ENCODE assay signal across 17 mouse cellular contexts in the genomic region with DNA sequence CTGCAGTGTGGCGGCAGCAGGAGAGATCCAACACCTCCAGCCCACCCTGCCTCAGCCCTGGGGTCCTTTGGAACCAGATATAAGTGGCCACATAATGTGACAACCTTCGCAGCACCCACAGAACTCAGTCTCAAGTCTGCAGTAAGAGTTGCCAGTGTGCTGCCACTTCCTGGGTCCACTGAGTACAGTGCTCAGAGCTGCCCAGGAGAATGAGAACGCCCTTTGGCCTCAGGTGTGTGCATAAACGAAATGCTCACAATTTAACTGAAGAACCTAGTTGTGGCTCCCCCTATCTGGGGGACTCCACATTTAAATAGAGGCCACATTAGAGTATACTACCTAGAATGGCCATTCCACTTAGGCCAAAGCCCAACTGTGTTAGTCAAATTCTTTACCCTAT. TPM values are rescaled to one million over a fixed set of nuclear protein-coding genes. Genes with fewer than 3 reads are reported as not detected.
DNase-seq lines count a peak whose midpoint lies in the region; ATAC-seq and TF ChIP-seq lines count a peak whose summit lies in the region.
"Had no signal": no experiment of that assay in that cellular context is flagged by ENCODE, and none has a peak within 500 bp of the region (broad histone marks: within the 10 kb centered on the region; RNA-seq: fewer than 3 reads in every experiment).

No protein-coding gene starts in this region.

- no peaks in the 10 kb centered on the region for H3K27me3 ChIP-seq in limb, embryonic 13.5 days
- no peaks in the 10 kb centered on the region for H3K27me3 ChIP-seq in limb, embryonic 10.5 days (ENCODE audit: low read depth, poor library complexity, severe bottlenecking)
- no peaks in the 10 kb centered on the region for H3K27me3 ChIP-seq in intestine, embryonic 16.5 days (replicated peaks; ENCODE audit: control insufficient read depth, insufficient read depth, low read length)
- no peaks in the 10 kb centered on the region for H3K27me3 ChIP-seq in liver, postnatal 0 days (ENCODE audit: insufficient read depth, low read length)
- H3K27me3 ChIP-seq: embryonic facial prominence, embryonic 15.5 days; hindbrain, embryonic 13.5 days; limb, embryonic 15.5 days had no signal

- H3K4me3 ChIP-seq in limb, embryonic 13.5 days, result no peak overlapping the region
- no peak overlapping the region for H3K4me3 ChIP-seq in limb, embryonic 10.5 days
- peak overlapping the region; percentile 17; the same call in 1 of the 2 replicates for H3K4me3 ChIP-seq in intestine, embryonic 16.5 days (ENCODE audit: low read length)
- H3K4me3 ChIP-seq in liver, postnatal 0 days (ENCODE audit: low read depth, low read length), result no peak overlapping the region
- H3K4me3 ChIP-seq: embryonic facial prominence, embryonic 15.5 days; hindbrain, embryonic 13.5 days; left cerebral cortex, adult 2 months; limb, embryonic 15.5 days had no signal

- H3K36me3 ChIP-seq in limb, embryonic 13.5 days, result peaks cover 44% of the 10 kb centered on the region
- peaks cover 57% of the 10 kb centered on the region for H3K36me3 ChIP-seq in limb, embryonic 10.5 days
- peaks cover 14% of the 10 kb centered on the region for H3K36me3 ChIP-seq in intestine, embryonic 16.5 days (ENCODE audit: control insufficient read depth, insufficient read depth, low read length)
- H3K36me3 ChIP-seq in liver, postnatal 0 days (replicated peaks; ENCODE audit: insufficient read depth, low read length), result peaks cover 35% of the 10 kb centered on the region

- no peak overlapping the region for H3K27ac ChIP-seq in limb, embryonic 13.5 days
- H3K27ac ChIP-seq in limb, embryonic 10.5 days, result no peak overlapping the region
- H3K27ac ChIP-seq in intestine, embryonic 16.5 days (ENCODE audit: low read length), result peak overlapping the region; percentile 69
- peak overlapping the region; percentile 30; the same call in 1 of the 2 replicates for H3K27ac ChIP-seq in liver, postnatal 0 days (ENCODE audit: low read depth)
- H3K27ac ChIP-seq: embryonic facial prominence, embryonic 15.5 days; hindbrain, embryonic 13.5 days; left cerebral cortex, adult 2 months; limb, embryonic 15.5 days; macrophage had no signal

- DNase-seq in cerebellum, adult 9-11 months, result peak; percentile 34
- DNase-seq in cerebellum, adult 11 months, result no peak
- DNase-seq in limb, embryonic 10.5 days (ENCODE audit: low spot score), result no peak
- DNase-seq in liver, postnatal 0 days, result no peak
- no peak for DNase-seq in adrenal gland, postnatal 4 days (ENCODE audit: low spot score in 2 of 2)
- no peak for DNase-seq in layer of hippocampus, adult 18-20 months (ENCODE audit: low spot score in 2 of 2)
- DNase-seq: adrenal gland, adult 8-10 months; cerebellum, postnatal 14 days; gastrocnemius, postnatal 36 days had no signal

- WGBS in limb, embryonic 13.5 days, result 91% methylated on average over 4 of the region's 4 CpGs
- WGBS in limb, embryonic 10.5 days, result 93% methylated on average over 4 of the region's 4 CpGs
- WGBS in intestine, embryonic 16.5 days, result 73% methylated on average over 4 of the region's 4 CpGs
- WGBS in liver, postnatal 0 days (ENCODE audit: insufficient replicate concordance), result 71% methylated on average over 4 of the region's 4 CpGs

- no peaks in the 10 kb centered on the region for H3K9me3 ChIP-seq in limb, embryonic 13.5 days
- H3K9me3 ChIP-seq in limb, embryonic 10.5 days (replicated peaks), result no peaks in the 10 kb centered on the region
- H3K9me3 ChIP-seq in intestine, embryonic 16.5 days (ENCODE audit: control insufficient read depth, low read length), result no peaks in the 10 kb centered on the region
- no peaks in the 10 kb centered on the region for H3K9me3 ChIP-seq in liver, postnatal 0 days (ENCODE audit: low read length)
- H3K9me3 ChIP-seq: embryonic facial prominence, embryonic 15.5 days; hindbrain, embryonic 13.5 days; limb, embryonic 15.5 days had no signal

- no peak for ATAC-seq in limb, embryonic 13.5 days (ENCODE audit: low FRiP score, low read depth)
- ATAC-seq in intestine, embryonic 16.5 days, result peak; percentile 11; the same call in 1 of the 2 replicates
- ATAC-seq in liver, postnatal 0 days, result no peak

- peaks cover 31% of the 10 kb centered on the region for H3K4me1 ChIP-seq in limb, embryonic 13.5 days
- H3K4me1 ChIP-seq in limb, embryonic 10.5 days, result peaks cover 42% of the 10 kb centered on the region
- peaks cover 39% of the 10 kb centered on the region for H3K4me1 ChIP-seq in intestine, embryonic 16.5 days (ENCODE audit: control insufficient read depth, insufficient read depth, low read length)
- H3K4me1 ChIP-seq in liver, postnatal 0 days (ENCODE audit: insufficient read depth), result peaks cover 35% of the 10 kb centered on the region

- no peak for TF ChIP-seq EP300 in liver, postnatal 0 days (IDR thresholded peaks at IDR 0.05; ENCODE audit: low read depth)

- peak; percentile 8; the same call in 1 of the 2 replicates for TF ChIP-seq CTCF in liver, postnatal 0 days (IDR thresholded peaks at IDR 0.05; ENCODE audit: low read depth)

- no peak overlapping the region for H3K4me2 ChIP-seq in limb, embryonic 13.5 days (replicated peaks)
- H3K4me2 ChIP-seq in intestine, embryonic 16.5 days (ENCODE audit: low read depth, low read length), result peak overlapping the region; percentile 77; the same call in 1 of the 2 replicates
- no peak overlapping the region for H3K4me2 ChIP-seq in liver, postnatal 0 days (ENCODE audit: low read depth, low read length)
- H3K4me2 ChIP-seq: embryonic facial prominence, embryonic 15.5 days; hindbrain, embryonic 13.5 days; limb, embryonic 15.5 days had no signal

- 0 out of 2 replicates have a peak overlapping the region, but pooled peaks have one; percentile 39 for H3K9ac ChIP-seq in limb, embryonic 13.5 days
- H3K9ac ChIP-seq in intestine, embryonic 16.5 days (ENCODE audit: low read depth, low read length), result peak overlapping the region; percentile 53
- H3K9ac ChIP-seq in liver, postnatal 0 days (replicated peaks), result no peak overlapping the region; the same call in 1 of the 2 replicates
- H3K9ac ChIP-seq: embryonic facial prominence, embryonic 15.5 days; hindbrain, embryonic 13.5 days; limb, embryonic 15.5 days had no signal

RNA-seq across cellular contexts. Expression of a gene that starts 2.6 kb away (rescaled TPM):
- polyA plus RNA-seq in limb, embryonic 13.5 days (2015; fragmentation: Nextera tagmentation; extraction: Ambion mirVana), result 147 and 149 TPM in 2 replicates
- 133 and 142 TPM in 2 replicates for polyA plus RNA-seq in limb, embryonic 10.5 days (2016; fragmentation: Nextera tagmentation; extraction: Ambion mirVana)
- polyA plus RNA-seq in intestine, embryonic 16.5 days (2015; fragmentation: Nextera tagmentation; extraction: Ambion mirVana), result 211 and 216 TPM in 2 replicates
- polyA plus RNA-seq in liver, postnatal 0 days (2015; fragmentation: Nextera tagmentation; extraction: Ambion mirVana), result 111 and 118 TPM in 2 replicates
- 10 to 100 TPM; 90.8 to 96.1 TPM for total RNA-seq in adrenal gland, postnatal 4 days (2021)
- total RNA-seq in layer of hippocampus, adult 18-20 months (2021), result 10 to 100 TPM; 63.4 to 65.5 TPM

RNA-seq across cellular contexts. Expression of a gene that starts 2.8 kb away (rescaled TPM):
- polyA plus RNA-seq in limb, embryonic 13.5 days (2015; fragmentation: Nextera tagmentation; extraction: Ambion mirVana), result 4.9 and 7.5 TPM in 2 replicates
- 3.5 and 6.5 TPM in 2 replicates for polyA plus RNA-seq in limb, embryonic 10.5 days (2016; fragmentation: Nextera tagmentation; extraction: Ambion mirVana)
- polyA plus RNA-seq in intestine, embryonic 16.5 days (2015; fragmentation: Nextera tagmentation; extraction: Ambion mirVana), result 3.6 and 4.3 TPM in 2 replicates
- 2.2 TPM in 2 replicates for polyA plus RNA-seq in liver, postnatal 0 days (2015; fragmentation: Nextera tagmentation; extraction: Ambion mirVana)
- total RNA-seq in adrenal gland, postnatal 4 days (2021), result 10 to 100 TPM; 12.1 to 14.9 TPM
- 10 to 100 TPM in 1 of 2 experiments, 1 to 10 TPM in 1; 9.3 to 11.3 TPM for total RNA-seq in layer of hippocampus, adult 18-20 months (2021)
- total RNA-seq: monocyte, adult 5-6 weeks had no signal

RNA-seq across cellular contexts. Expression of a gene that starts 16.7 kb away (rescaled TPM):
- 22.3 and 22.6 TPM in 2 replicates for polyA plus RNA-seq in limb, embryonic 13.5 days (2015; fragmentation: Nextera tagmentation; extraction: Ambion mirVana)
- polyA plus RNA-seq in limb, embryonic 10.5 days (2016; fragmentation: Nextera tagmentation; extraction: Ambion mirVana), result 23.8 and 26.0 TPM in 2 replicates
- polyA plus RNA-seq in intestine, embryonic 16.5 days (2015; fragmentation: Nextera tagmentation; extraction: Ambion mirVana), result 28.9 and 30.5 TPM in 2 replicates
- polyA plus RNA-seq in liver, postnatal 0 days (2015; fragmentation: Nextera tagmentation; extraction: Ambion mirVana), result 5.9 and 6.8 TPM in 2 replicates
- total RNA-seq in adrenal gland, postnatal 4 days (2021), result 10 to 100 TPM; 25.6 to 27.5 TPM
- total RNA-seq in layer of hippocampus, adult 18-20 months (2021), result 10 to 100 TPM; 21.5 to 22.0 TPM

RNA-seq across cellular contexts. Expression of a gene that starts 27.0 kb away (rescaled TPM):
- 3.6 and 4.1 TPM in 2 replicates for polyA plus RNA-seq in limb, embryonic 13.5 days (2015; fragmentation: Nextera tagmentation; extraction: Ambion mirVana)
- 1.5 and 1.8 TPM in 2 replicates for polyA plus RNA-seq in limb, embryonic 10.5 days (2016; fragmentation: Nextera tagmentation; extraction: Ambion mirVana)
- polyA plus RNA-seq in intestine, embryonic 16.5 days (2015; fragmentation: Nextera tagmentation; extraction: Ambion mirVana), result 19.8 and 22.9 TPM in 2 replicates
- polyA plus RNA-seq in liver, postnatal 0 days (2015; fragmentation: Nextera tagmentation; extraction: Ambion mirVana), result 0.04 TPM in 1 of 2 replicates, not detected in the other
- 1 to 10 TPM; 1.1 to 1.6 TPM for total RNA-seq in adrenal gland, postnatal 4 days (2021)
- total RNA-seq in layer of hippocampus, adult 18-20 months (2021), result 100 to 1,000 TPM in 1 of 2 experiments, 10 to 100 TPM in 1; 93.4 to 102 TPM
- total RNA-seq: monocyte, adult 5-6 weeks had no signal
- polyA plus RNA-seq: macrophage had no signal

Comparison
In these comparisons a context has a peak if more than half of its experiments do, and no peak if none do; other contexts are left out.
1. H3K27ac ChIP-seq: peak in intestine, embryonic 16.5 days (single experiment) and liver, postnatal 0 days (single experiment); none in limb, embryonic 13.5 days (single experiment) and limb, embryonic 10.5 days (single experiment).